Mouse (Mus musculus) forebrain, postnatal 0 days (tissue): ENCODE measurements around the gene Tanc1. TPM values are rescaled to one million over a fixed set of nuclear protein-coding genes. Genes with fewer than 3 reads are reported as not detected.

ENCODE experiments used
- ATAC-seq: fragments of 200-750 bp; cut with Nextera tagmentation; 2 replicates; pipeline ENCODE4 v1.8.0; 2017; ENCODE audit warnings: mild to moderate bottlenecking, moderate library complexity
- DNase-seq: peaks from one replicate; pipeline ENCODE4 v3.0.0-alpha.2; 2015
- H3K27ac ChIP-seq: fragments of 300-500 bp; sonication (generic); 2 replicates; pipeline ENCODE4 v1.5.1; 2014; ENCODE audit warnings: low read depth, mild to moderate bottlenecking, antibody characterized with exemption, low read length, moderate library complexity, mixed read lengths
- H3K27me3 ChIP-seq: fragments of 300-500 bp; sonication (generic); 2 replicates; pipeline ENCODE4 v1.6.1; 2014; ENCODE audit warnings: mild to moderate bottlenecking, low read length, mixed read lengths; ENCODE audit not compliant: insufficient read depth
- H3K36me3 ChIP-seq: fragments of 300-500 bp; sonication (generic); 2 replicates; pipeline ENCODE4 v1.6.1; 2014; ENCODE audit warnings: mild to moderate bottlenecking, moderate library complexity; ENCODE audit not compliant: insufficient read depth
- H3K4me1 ChIP-seq: fragments of 300-500 bp; sonication (generic); 2 replicates; pipeline ENCODE4 v1.6.1; 2014; ENCODE audit warnings: antibody characterized with exemption; ENCODE audit not compliant: insufficient read depth
- H3K4me2 ChIP-seq: fragments of 300-500 bp; sonication (generic); 2 replicates; pipeline ENCODE4 v1.6.1; 2014; ENCODE audit warnings: low read depth, mild to moderate bottlenecking, moderate library complexity
- H3K4me3 ChIP-seq: fragments of 300-500 bp; sonication (generic); 2 replicates; pipeline ENCODE4 v1.5.1; 2014; ENCODE audit warnings: low read depth, low read length, mixed read lengths
- H3K9ac ChIP-seq: fragments of 300-500 bp; sonication (generic); 2 replicates; pipeline ENCODE4 v1.6.1; 2014; ENCODE audit warnings: mild to moderate bottlenecking
- H3K9me3 ChIP-seq: fragments of 300-500 bp; sonication (generic); 2 replicates; pipeline ENCODE4 v1.6.1; 2016; ENCODE audit warnings: low read length
- CTCF ChIP-seq: sonication (generic); IDR thresholded peaks from 2 replicates; pipeline ENCODE4 v1.5.1; 2016; ENCODE audit warnings: antibody characterized with exemption, control low read depth, low read depth
- WGBS: fragments of 180-500 bp; shearing (Covaris S2); extraction: QIAGEN DNeasy Blood & Tissue Kit; methylation state at CpG from one replicate; pipeline ENCODE4 v1.1.7; 2014; 5-methylcytosine and 5-hydroxymethylcytosine counted together
- polyA plus RNA-seq: library from polyadenylated mRNA; unstranded; fragments of >200 nt; fragmentation: Nextera tagmentation; extraction: Ambion mirVana; gene quantifications from 2 replicates; pipeline ENCODE4 v1.2.1, GENCODE M21; 2015
- total RNA-seq: library from RNA; depleted of rRNA; stranded (reverse); fragments of >200 nt; gene quantifications from 2 replicates; pipeline ENCODE4 v1.2.3, GENCODE M21; 2014

Tanc1 gene
- total and polyA plus RNA-seq, 2 experiments from 2014 or later: 2.9 to 5.0 TPM

DNA sequence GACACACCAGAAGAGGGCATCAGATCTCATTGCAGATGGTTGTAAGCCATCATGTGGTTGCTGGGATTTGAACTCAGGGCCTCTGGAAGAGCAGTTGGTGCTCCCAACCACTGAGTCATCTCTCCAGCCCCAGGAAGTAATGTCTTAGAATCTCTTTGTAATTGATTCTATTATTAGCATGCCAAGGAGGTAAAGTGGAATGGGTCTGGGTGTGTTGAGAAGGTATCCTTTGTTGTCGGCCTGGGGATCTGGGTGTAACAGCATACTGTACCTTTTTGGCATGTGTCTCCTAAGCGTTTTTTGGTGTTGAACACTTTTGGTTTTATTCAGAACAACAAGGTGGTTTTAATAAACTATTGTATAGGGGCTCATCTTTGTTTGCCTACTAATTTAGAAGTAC, 13.6 kb downstream of the Tanc1 start:
- no peak for TF ChIP-seq CTCF
- Histone ChIP-seq H3K9ac (no peak overlapping the region), H3K36me3 (no peaks in the 10 kb centered on the region), H3K9me3 (no peaks in the 10 kb centered on the region), H3K4me2 (no peak overlapping the region), H3K4me3 (no peak overlapping the region), H3K4me1 (no peaks in the 10 kb centered on the region), H3K27ac (no peak overlapping the region), H3K27me3 (no peaks in the 10 kb centered on the region)
- ATAC-seq (no peak), DNase-seq (no peak)
- 77% methylated on average over 2 of the region's 2 CpGs for WGBS

DNA sequence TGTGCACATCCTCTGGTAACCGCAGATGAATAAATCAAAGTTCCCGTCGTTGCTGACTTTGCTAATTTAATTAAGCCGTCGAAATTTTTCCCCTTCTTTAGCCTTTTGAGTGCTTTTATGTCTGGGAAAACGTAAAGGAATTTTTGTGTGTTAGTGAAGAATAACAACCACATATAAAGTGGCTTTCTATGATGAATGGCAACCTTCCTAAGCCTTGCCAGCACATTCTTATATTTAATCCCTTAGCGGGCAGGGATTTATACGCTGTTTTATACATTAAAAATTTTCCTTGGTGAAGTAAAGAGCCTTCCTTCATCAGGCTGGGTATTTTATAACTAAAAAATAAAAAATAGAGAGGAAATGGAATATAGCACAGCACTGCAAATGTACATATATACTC, 14.1 kb downstream of the Tanc1 start:
- DNase-seq: no peak
- H3K4me1 ChIP-seq: no peaks in the 10 kb centered on the region
- H3K4me2 ChIP-seq: no peak overlapping the region
- TF ChIP-seq CTCF: no peak
- H3K27me3 ChIP-seq: no peaks in the 10 kb centered on the region
- no peak for ATAC-seq
- no peak overlapping the region for H3K9ac ChIP-seq
- H3K4me3 ChIP-seq: no peak overlapping the region
- H3K36me3 ChIP-seq: no peaks in the 10 kb centered on the region
- no peak overlapping the region for H3K27ac ChIP-seq
- H3K9me3 ChIP-seq: no peaks in the 10 kb centered on the region
- 47% methylated on average over 8 of the region's 8 CpGs for WGBS

DNA sequence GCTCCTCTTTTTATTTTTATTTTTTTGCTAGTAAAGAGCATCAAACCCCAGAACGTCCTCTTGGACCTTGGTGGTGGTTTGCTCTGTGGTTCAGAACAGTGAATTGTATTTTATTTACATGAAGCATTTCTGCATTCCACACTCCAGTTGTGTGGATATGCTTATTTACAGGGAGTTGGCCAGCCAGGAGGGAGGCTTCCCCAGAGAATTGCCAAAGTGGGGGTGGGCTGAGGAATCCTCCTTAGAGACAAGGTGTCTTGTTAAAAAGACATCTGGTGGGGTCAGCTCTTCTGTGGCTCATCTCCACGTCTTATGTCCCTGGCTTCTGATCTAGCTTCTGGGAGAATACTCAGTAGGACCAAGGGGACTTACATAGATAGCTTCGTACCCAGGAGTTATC, 14.6 kb downstream of the Tanc1 start:
- Histone ChIP-seq H3K4me2 (no peak overlapping the region), H3K9me3 (no peaks in the 10 kb centered on the region), H3K27me3 (no peaks in the 10 kb centered on the region), H3K27ac (no peak overlapping the region), H3K4me1 (no peaks in the 10 kb centered on the region), H3K9ac (no peak overlapping the region), H3K4me3 (no peak overlapping the region), H3K36me3 (no peaks in the 10 kb centered on the region)
- 74% methylated on average over 3 of the region's 3 CpGs for WGBS
- TF ChIP-seq CTCF: no peak
- DNase-seq: no peak
- ATAC-seq: no peak

GRCm38 (mm10) chr2:59627502-59627901, 15.7 kb downstream of the Tanc1 start:
- ATAC-seq: no peak

GRCm38 (mm10) chr2:59628057-59628901, 16.4 kb downstream of the Tanc1 start:
- TF ChIP-seq CTCF: no peak
- Histone ChIP-seq H3K36me3 (no peaks in the 10 kb centered on the region), H3K27me3 (no peaks in the 10 kb centered on the region), H3K4me2 (no peak overlapping the region), H3K9me3 (no peaks in the 10 kb centered on the region), H3K4me1 (no peaks in the 10 kb centered on the region), H3K4me3 (no peak overlapping the region), H3K9ac (no peak overlapping the region), H3K27ac (no peak overlapping the region)
- no peak for DNase-seq
- 69% methylated on average over 17 of the region's 17 CpGs for whole genome bisulfite sequencing
- peak; percentile 16; the same call in 1 of the 2 replicates for ATAC-seq

More at GRCm38 (mm10) chr2:59627502-59627901, 15.7 kb downstream of the Tanc1 start:
- Histone ChIP-seq H3K27me3 (no peaks in the 10 kb centered on the region), H3K27ac (no peak overlapping the region), H3K9ac (no peak overlapping the region), H3K36me3 (no peaks in the 10 kb centered on the region), H3K4me3 (no peak overlapping the region), H3K4me1 (no peaks in the 10 kb centered on the region), H3K4me2 (no peak overlapping the region), H3K9me3 (no peaks in the 10 kb centered on the region)
- no peak for TF ChIP-seq CTCF
- 23% methylated on average over 1 of the region's 1 CpGs for WGBS
- no peak for DNase-seq

DNA sequence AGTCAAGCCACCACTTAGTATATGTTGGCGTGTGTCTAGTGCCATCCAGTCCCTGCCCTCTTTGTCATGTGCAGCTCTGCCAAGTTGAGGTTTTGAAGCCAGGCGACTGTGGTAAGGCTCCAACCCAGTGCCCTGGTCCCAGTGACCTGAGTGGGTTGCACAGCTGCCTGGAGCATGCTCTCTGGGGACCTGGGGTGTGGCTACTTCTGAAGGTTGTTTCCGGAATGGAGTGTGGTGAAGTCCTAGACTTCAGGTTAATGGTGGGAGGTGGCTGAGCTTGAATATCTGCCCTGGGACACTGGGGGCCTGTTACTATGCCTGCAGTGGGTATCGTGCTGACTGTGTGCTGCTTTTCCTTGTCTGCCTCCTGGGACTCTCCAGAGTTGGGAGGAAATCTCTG, 18.0 kb downstream of the Tanc1 start:
- Histone ChIP-seq H3K27me3 (no peaks in the 10 kb centered on the region), H3K4me2 (no peak overlapping the region), H3K4me3 (no peak overlapping the region), H3K36me3 (no peaks in the 10 kb centered on the region), H3K4me1 (no peaks in the 10 kb centered on the region), H3K27ac (no peak overlapping the region), H3K9ac (no peak overlapping the region), H3K9me3 (no peaks in the 10 kb centered on the region)
- DNase-seq: no peak
- TF ChIP-seq CTCF: no peak
- WGBS: 93% methylated on average over 4 of the region's 4 CpGs
- ATAC-seq: no peak

DNA sequence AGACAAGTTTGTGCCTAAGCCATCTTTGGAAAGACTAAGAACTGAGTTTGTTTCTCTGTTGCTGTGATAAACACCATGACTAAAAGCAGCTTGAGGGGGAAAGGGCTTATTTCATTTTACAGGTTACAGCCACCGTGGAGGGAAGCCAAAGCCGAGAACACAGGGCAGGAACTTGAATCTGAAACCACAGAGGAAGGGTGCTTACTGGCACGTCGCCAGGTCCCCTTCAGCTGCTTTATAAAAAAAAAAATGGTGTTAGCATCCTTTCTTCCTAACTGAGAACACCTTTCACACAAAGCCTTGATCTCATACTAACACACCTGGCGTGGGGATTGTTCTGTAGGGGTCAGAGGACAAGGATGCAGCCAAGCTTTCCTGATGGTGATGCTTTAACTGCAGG, 19.6 kb downstream of the Tanc1 start:
- no peaks in the 10 kb centered on the region for H3K4me1 ChIP-seq
- H3K9ac ChIP-seq: no peak overlapping the region
- no peaks in the 10 kb centered on the region for H3K36me3 ChIP-seq
- no peak for TF ChIP-seq CTCF
- H3K27ac ChIP-seq: no peak overlapping the region
- 69% methylated on average over 5 of the region's 5 CpGs for WGBS
- no peak for DNase-seq
- H3K9me3 ChIP-seq: no peaks in the 10 kb centered on the region
- H3K4me2 ChIP-seq: no peak overlapping the region
- H3K4me3 ChIP-seq: no peak overlapping the region
- H3K27me3 ChIP-seq: no peaks in the 10 kb centered on the region
- no peak for ATAC-seq
